Mouse (Mus musculus) kidney, adult 2 months (tissue): ENCODE measurements around the gene Cracr2a. TPM values are rescaled to one million over a fixed set of nuclear protein-coding genes. Genes with fewer than 3 reads are reported as not detected.

Experiments used
- DNase-seq: peaks from one replicate; pipeline ENCODE4 v3.0.0; 2021
- H3K27ac ChIP-seq: fragments of 200-500 bp; 2 replicates; pipeline ENCODE4 v1.5.1; 2012; ENCODE audit warnings: low read depth, low read length, control low read depth, inconsistent platforms; ENCODE audit not compliant: insufficient read depth
- H3K27me3 ChIP-seq: fragments of 200-500 bp; replicated peaks from 2 replicates; pipeline ENCODE4 v1.6.1; 2012; ENCODE audit warnings: mild to moderate bottlenecking, moderate library complexity, low read length, inconsistent platforms; ENCODE audit not compliant: control insufficient read depth, insufficient read depth
- H3K36me3 ChIP-seq: fragments of 200-500 bp; 2 replicates; pipeline ENCODE4 v1.6.1; 2012; ENCODE audit warnings: mild to moderate bottlenecking, moderate library complexity, low read length, inconsistent platforms; ENCODE audit not compliant: control insufficient read depth, insufficient read depth
- H3K4me1 ChIP-seq: fragments of 200-500 bp; 2 replicates; pipeline ENCODE4 v1.6.1; 2011; ENCODE audit warnings: low read length; ENCODE audit not compliant: control insufficient read depth, insufficient read depth
- H3K4me3 ChIP-seq: fragments of 200-500 bp; 2 replicates; pipeline ENCODE4 v1.5.1; 2011; ENCODE audit warnings: mild to moderate bottlenecking, low read depth, low read length, control low read depth; ENCODE audit not compliant: insufficient read depth
- CTCF ChIP-seq: fragments of 200-500 bp; conservative IDR thresholded peaks from 2 replicates; pipeline ENCODE4 v1.5.1; 2011; ENCODE audit warnings: low read depth, mild to moderate bottlenecking, control low read depth, low read length, moderate library complexity, mixed read lengths; ENCODE audit not compliant: insufficient read depth, insufficient read length
- POLR2A ChIP-seq: fragments of 200-500 bp; IDR thresholded peaks from one replicate; pipeline ENCODE4 v1.6.1; 2011; ENCODE audit warnings: low read depth, low read length, control low read depth
- WGBS: fragments of 180-500 bp; shearing (Covaris S2); methylation state at CpG from one replicate; pipeline ENCODE4 v1.1.7; 2018; 5-methylcytosine and 5-hydroxymethylcytosine counted together
- polyA plus RNA-seq: library from polyadenylated mRNA; depleted of rRNA; stranded (reverse); fragments of >200 nt; gene quantifications from 2 replicates; pipeline ENCODE4 v1.2.3, GENCODE M21; 2012

Gene Cracr2a
- polyA plus RNA-seq, 1 experiment, result 0.59 TPM

GRCm38 (mm10) chr6:127676866-127677265 lies 115.7 kb downstream of the Cracr2a start:
- no peak for DNase-seq
- no peaks in the 10 kb centered on the region for H3K4me1 ChIP-seq
- no peak overlapping the region for H3K27ac ChIP-seq
- no peaks in the 10 kb centered on the region for H3K36me3 ChIP-seq
- H3K27me3 ChIP-seq, result no peaks in the 10 kb centered on the region
- no peak for TF ChIP-seq POLR2A
- TF ChIP-seq CTCF, result no peak
- H3K4me3 ChIP-seq, result no peak overlapping the region
- WGBS, result 65% methylated on average over 11 of the region's 11 CpGs

DNA sequence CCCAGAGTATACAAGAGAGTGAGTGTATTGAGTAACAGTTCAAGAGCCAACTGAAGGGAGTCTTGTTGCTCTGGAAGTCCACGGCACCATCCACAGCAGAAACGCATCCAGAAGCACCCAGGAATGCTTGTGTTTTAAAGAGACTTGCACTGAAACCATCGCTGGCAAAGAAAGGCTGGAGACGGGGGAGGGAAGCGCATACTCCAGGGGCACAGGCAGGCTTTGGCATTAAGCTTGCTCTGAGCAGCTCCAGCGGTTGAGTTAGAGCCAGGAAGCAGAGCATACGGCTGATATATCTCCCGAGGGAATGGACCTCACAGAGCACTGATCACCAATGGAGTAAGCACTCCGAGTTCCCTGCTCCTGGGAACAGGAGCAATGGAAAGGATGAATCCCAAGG lies 117.2 kb downstream of the Cracr2a start:
- 70% methylated on average over 9 of the region's 9 CpGs for WGBS
- H3K4me1 ChIP-seq, result no peaks in the 10 kb centered on the region
- TF ChIP-seq POLR2A, result no peak
- no peak for TF ChIP-seq CTCF
- H3K27ac ChIP-seq, result no peak overlapping the region
- DNase-seq, result no peak
- no peak overlapping the region for H3K4me3 ChIP-seq
- no peaks in the 10 kb centered on the region for H3K36me3 ChIP-seq
- H3K27me3 ChIP-seq, result no peaks in the 10 kb centered on the region

GRCm38 (mm10) chr6:127678998-127679397 lies 117.9 kb downstream of the Cracr2a start:
- Histone ChIP-seq H3K36me3 (no peaks in the 10 kb centered on the region), H3K4me3 (no peak overlapping the region), H3K27ac (no peak overlapping the region), H3K27me3 (no peaks in the 10 kb centered on the region), H3K4me1 (no peaks in the 10 kb centered on the region)
- TF ChIP-seq CTCF, result no peak
- no peak for TF ChIP-seq POLR2A
- WGBS, result 85% methylated on average over 3 of the region's 3 CpGs
- no peak for DNase-seq

DNA sequence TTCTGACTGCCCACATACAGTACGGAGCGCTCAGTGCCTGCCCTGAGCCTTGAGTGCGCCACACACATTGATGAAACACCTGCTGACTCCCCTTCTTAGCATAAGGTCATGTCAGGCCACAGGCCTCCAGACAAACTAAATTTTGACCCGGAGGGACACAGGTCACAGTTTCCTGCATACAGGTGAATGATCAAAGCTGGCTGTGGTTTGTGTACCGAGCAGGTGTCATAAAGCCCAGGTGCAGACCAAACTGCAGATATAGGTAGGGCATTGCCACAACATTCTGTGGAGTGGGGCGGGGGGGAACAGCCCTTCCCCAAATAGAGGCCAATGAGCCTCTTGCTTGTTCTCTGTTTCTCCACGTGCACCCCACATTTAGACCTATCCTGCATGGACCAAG lies 119.6 kb downstream of the Cracr2a start:
- TF ChIP-seq CTCF, result no peak
- no peak for TF ChIP-seq POLR2A
- 76% methylated on average over 7 of the region's 7 CpGs for WGBS
- Histone ChIP-seq H3K4me1 (no peaks in the 10 kb centered on the region), H3K4me3 (no peak overlapping the region), H3K27me3 (no peaks in the 10 kb centered on the region), H3K36me3 (no peaks in the 10 kb centered on the region), H3K27ac (no peak overlapping the region)
- no peak for DNase-seq

DNA sequence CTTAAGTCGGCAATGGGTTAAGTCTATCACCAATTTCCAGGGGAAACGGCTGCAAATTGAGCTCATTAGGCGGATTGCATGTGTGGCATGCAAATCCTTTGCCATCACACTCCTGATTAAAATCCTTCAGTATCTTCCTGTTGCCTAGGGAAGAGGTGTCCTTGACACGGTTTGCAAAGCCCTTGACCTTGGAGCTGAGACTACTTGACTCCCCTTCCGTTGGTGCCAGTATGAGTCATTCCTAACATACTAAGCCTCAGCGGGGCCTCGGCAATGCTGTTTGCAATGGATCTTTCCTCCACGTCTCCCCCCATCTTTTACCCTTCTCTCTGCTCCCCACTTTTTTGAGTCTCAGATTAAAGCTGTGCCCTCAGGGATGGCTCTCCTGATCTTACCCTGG lies 122.4 kb downstream of the Cracr2a start:
- Histone ChIP-seq H3K4me3 (no peak overlapping the region), H3K27ac (no peak overlapping the region), H3K4me1 (no peaks in the 10 kb centered on the region), H3K27me3 (no peaks in the 10 kb centered on the region), H3K36me3 (no peaks in the 10 kb centered on the region)
- no peak for DNase-seq
- no peak for TF ChIP-seq CTCF
- no peak for TF ChIP-seq POLR2A
- 57% methylated on average over 8 of the region's 8 CpGs for WGBS

- TF ChIP-seq CTCF (no peak), POLR2A (no peak)
- Histone ChIP-seq H3K27me3 (no peaks in the 10 kb centered on the region), H3K4me1 (no peaks in the 10 kb centered on the region), H3K36me3 (no peaks in the 10 kb centered on the region), H3K27ac (no peak overlapping the region), H3K4me3 (no peak overlapping the region)
- 67% methylated on average over 4 of the region's 4 CpGs for WGBS
- DNase-seq, result peak; percentile 4
Observed at GRCm38 (mm10) chr6:127684981-127685380, 123.8 kb downstream of the Cracr2a start.

GRCm38 (mm10) chr6:127687181-127687860 lies 126.2 kb downstream of the Cracr2a start:
- DNase-seq, result no peak
- TF ChIP-seq POLR2A (no peak), CTCF (no peak)
- Histone ChIP-seq H3K27me3 (no peaks in the 10 kb centered on the region), H3K36me3 (no peaks in the 10 kb centered on the region), H3K27ac (no peak overlapping the region), H3K4me3 (no peak overlapping the region), H3K4me1 (no peaks in the 10 kb centered on the region)
- 92% methylated on average over 6 of the region's 6 CpGs for WGBS
